Mouse (Mus musculus) midbrain, embryonic 13.5 days (tissue): ENCODE measurements at regions not wholly inside any gene's neighbourhood (a gene's known extent, or its start where the extent isn't known, plus 50 kb on each side); places are given as distances from the start of the nearest gene placed in this dataset.

ENCODE experiments used
- ATAC-seq: fragments of 200-750 bp; cut with Nextera tagmentation; 2 replicates; pipeline ENCODE4 v1.8.0; 2017; ENCODE audit warnings: mild to moderate bottlenecking, moderate TSS enrichment, moderate library complexity
- H3K27ac ChIP-seq: fragments of 300-500 bp; sonication (generic); 2 replicates; pipeline ENCODE4 v1.5.1; 2015; ENCODE audit warnings: inconsistent platforms, mild to moderate bottlenecking, moderate library complexity
- H3K27me3 ChIP-seq: fragments of 300-500 bp; sonication (generic); 2 replicates; pipeline ENCODE4 v1.6.1; 2015; ENCODE audit warnings: mild to moderate bottlenecking, inconsistent platforms
- H3K36me3 ChIP-seq: fragments of 300-500 bp; sonication (generic); 2 replicates; pipeline ENCODE4 v1.6.1; 2015; ENCODE audit warnings: mild to moderate bottlenecking, inconsistent platforms
- H3K4me1 ChIP-seq: fragments of 300-500 bp; sonication (generic); replicated peaks from 2 replicates; pipeline ENCODE4 v1.6.1; 2015; ENCODE audit warnings: inconsistent platforms
- H3K4me2 ChIP-seq: fragments of 300-500 bp; sonication (generic); replicated peaks from 2 replicates; pipeline ENCODE4 v1.6.1; 2015; ENCODE audit warnings: moderate library complexity, mild to moderate bottlenecking, inconsistent platforms
- H3K4me3 ChIP-seq: fragments of 300-500 bp; sonication (generic); replicated peaks from 2 replicates; pipeline ENCODE4 v1.5.1; 2015; ENCODE audit warnings: mild to moderate bottlenecking, inconsistent platforms
- H3K9ac ChIP-seq: fragments of 300-500 bp; sonication (generic); replicated peaks from 2 replicates; pipeline ENCODE4 v1.6.1; 2015; ENCODE audit warnings: mild to moderate bottlenecking, inconsistent platforms
- H3K9me3 ChIP-seq: fragments of 300-500 bp; sonication (generic); 2 replicates; pipeline ENCODE4 v1.6.1; 2016; ENCODE audit warnings: mild to moderate bottlenecking, inconsistent platforms
- WGBS: fragments of 180-500 bp; shearing (Covaris S2); methylation state at CpG from one replicate; pipeline ENCODE4 v1.1.7; 2015; 5-methylcytosine and 5-hydroxymethylcytosine counted together

GRCm38 (mm10) chr4:54704696-54705095, 240.2 kb upstream of the Zfp462 start:
- no peaks in the 10 kb centered on the region for H3K27me3 ChIP-seq
- no peak overlapping the region for H3K27ac ChIP-seq
- no peak for ATAC-seq
- H3K36me3 ChIP-seq: no peaks in the 10 kb centered on the region
- no peak overlapping the region for H3K4me2 ChIP-seq
- WGBS: 85% methylated on average over 5 of the region's 5 CpGs
- no peaks in the 10 kb centered on the region for H3K9me3 ChIP-seq
- no peak overlapping the region for H3K9ac ChIP-seq
- no peak overlapping the region for H3K4me3 ChIP-seq
- H3K4me1 ChIP-seq: no peaks in the 10 kb centered on the region

GRCm38 (mm10) chr4:54709751-54710150, 235.1 kb upstream of the Zfp462 start:
- no peak for ATAC-seq
- no peaks in the 10 kb centered on the region for H3K27me3 ChIP-seq
- H3K9ac ChIP-seq: no peak overlapping the region
- no peaks in the 10 kb centered on the region for H3K4me1 ChIP-seq
- no peak overlapping the region for H3K27ac ChIP-seq
- H3K36me3 ChIP-seq: no peaks in the 10 kb centered on the region
- H3K4me3 ChIP-seq: no peak overlapping the region
- H3K4me2 ChIP-seq: no peak overlapping the region
- no peaks in the 10 kb centered on the region for H3K9me3 ChIP-seq

GRCm38 (mm10) chr4:54712929-54713328, 231.9 kb upstream of the Zfp462 start:
- no peak overlapping the region for H3K4me2 ChIP-seq
- H3K27ac ChIP-seq: no peak overlapping the region
- no peak for ATAC-seq
- H3K4me1 ChIP-seq: no peaks in the 10 kb centered on the region
- H3K9ac ChIP-seq: no peak overlapping the region
- H3K4me3 ChIP-seq: no peak overlapping the region
- no peaks in the 10 kb centered on the region for H3K36me3 ChIP-seq
- H3K9me3 ChIP-seq: no peaks in the 10 kb centered on the region
- no peaks in the 10 kb centered on the region for H3K27me3 ChIP-seq
- 86% methylated on average over 3 of the region's 3 CpGs for WGBS

DNA sequence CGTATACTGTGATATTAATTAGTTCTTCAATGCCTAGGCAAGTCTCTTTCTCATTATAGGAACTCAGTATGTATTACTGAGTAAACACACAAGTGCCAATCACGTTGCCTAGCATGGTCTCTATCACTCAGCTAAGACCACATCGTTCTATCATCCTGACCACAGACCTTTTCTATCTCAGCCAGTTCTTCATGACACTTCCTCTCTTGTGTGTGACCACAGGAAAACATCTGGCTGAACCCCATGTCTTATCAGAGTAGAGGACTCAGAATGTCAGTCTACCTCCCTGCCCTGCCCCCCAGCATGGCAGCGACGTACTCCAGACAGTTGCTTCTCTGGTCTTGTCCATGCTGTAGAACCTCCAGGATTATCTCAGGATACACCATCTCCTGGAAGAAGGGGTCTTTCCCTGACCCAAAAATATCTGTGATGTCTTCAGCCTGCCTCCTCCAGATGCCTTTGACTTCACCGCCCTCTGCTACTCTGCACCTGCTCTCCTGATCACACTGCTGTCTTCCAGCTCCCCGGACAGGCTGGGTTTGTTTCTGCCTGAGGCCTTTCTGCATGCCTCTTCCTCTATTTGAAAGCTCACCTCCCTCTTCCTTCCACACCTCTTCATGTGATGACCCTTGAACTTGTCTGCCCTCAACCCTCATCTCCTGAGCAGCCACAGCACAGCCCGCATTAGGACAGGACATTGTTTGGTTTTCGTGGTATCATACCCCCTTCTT, 230.1 kb upstream of the Zfp462 start:
- Histone ChIP-seq H3K27ac (no peak overlapping the region), H3K4me1 (no peaks in the 10 kb centered on the region), H3K9me3 (no peaks in the 10 kb centered on the region), H3K4me2 (no peak overlapping the region), H3K9ac (no peak overlapping the region), H3K36me3 (no peaks in the 10 kb centered on the region), H3K4me3 (no peak overlapping the region), H3K27me3 (no peaks in the 10 kb centered on the region)
- no peak for ATAC-seq
- whole genome bisulfite sequencing: 88% methylated on average over 9 of the region's 9 CpGs

DNA sequence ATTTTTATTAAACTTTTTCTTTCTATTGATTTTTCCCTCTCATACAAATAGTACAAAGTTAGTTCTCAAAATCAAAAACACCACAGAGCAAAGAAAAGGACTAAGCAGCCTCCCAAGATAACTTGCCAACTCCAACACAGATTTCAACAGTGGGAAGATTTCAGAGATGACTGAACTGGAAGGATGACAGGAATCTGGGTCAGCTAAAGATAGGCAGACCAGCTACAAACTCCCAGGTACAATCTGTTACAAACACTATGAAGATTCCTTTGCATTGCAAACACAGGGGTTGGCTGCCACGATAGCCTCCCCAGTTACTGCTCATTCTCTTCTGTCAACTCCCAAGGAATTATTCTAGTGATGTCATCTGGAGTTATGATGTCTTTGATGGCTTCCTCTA, 226.8 kb upstream of the Zfp462 start:
- WGBS: 86% methylated on average over 1 of the region's 1 CpGs

GRCm38 (mm10) chr4:54739001-54739400, 205.8 kb upstream of the Zfp462 start:
- Histone ChIP-seq H3K27ac (no peak overlapping the region), H3K4me3 (no peak overlapping the region), H3K36me3 (no peaks in the 10 kb centered on the region), H3K4me2 (no peak overlapping the region), H3K27me3 (no peaks in the 10 kb centered on the region), H3K4me1 (no peaks in the 10 kb centered on the region), H3K9me3 (no peaks in the 10 kb centered on the region), H3K9ac (no peak overlapping the region)
- WGBS: 87% methylated on average over 5 of the region's 5 CpGs
- ATAC-seq: no peak

More for the DNA sequence above, 226.8 kb upstream of the Zfp462 start:
- H3K27ac ChIP-seq: no peak overlapping the region
- H3K27me3 ChIP-seq: no peaks in the 10 kb centered on the region
- no peak overlapping the region for H3K4me3 ChIP-seq
- no peaks in the 10 kb centered on the region for H3K9me3 ChIP-seq
- ATAC-seq: no peak
- H3K4me1 ChIP-seq: no peaks in the 10 kb centered on the region
- H3K36me3 ChIP-seq: no peaks in the 10 kb centered on the region
- H3K4me2 ChIP-seq: no peak overlapping the region
- no peak overlapping the region for H3K9ac ChIP-seq

- H3K4me3 ChIP-seq: no peak overlapping the region
- WGBS: 89% methylated on average over 2 of the region's 2 CpGs
- H3K9me3 ChIP-seq: 0 out of 2 replicates have a peak, but pooled peaks cover 4% of the 10 kb centered on the region
- H3K27ac ChIP-seq: no peak overlapping the region
- no peaks in the 10 kb centered on the region for H3K36me3 ChIP-seq
- H3K27me3 ChIP-seq: no peaks in the 10 kb centered on the region
- no peak for ATAC-seq
- H3K4me2 ChIP-seq: no peak overlapping the region
- H3K4me1 ChIP-seq: no peaks in the 10 kb centered on the region
- no peak overlapping the region for H3K9ac ChIP-seq
Observed at GRCm38 (mm10) chr4:54751458-54751857, 193.4 kb upstream of the Zfp462 start.

DNA sequence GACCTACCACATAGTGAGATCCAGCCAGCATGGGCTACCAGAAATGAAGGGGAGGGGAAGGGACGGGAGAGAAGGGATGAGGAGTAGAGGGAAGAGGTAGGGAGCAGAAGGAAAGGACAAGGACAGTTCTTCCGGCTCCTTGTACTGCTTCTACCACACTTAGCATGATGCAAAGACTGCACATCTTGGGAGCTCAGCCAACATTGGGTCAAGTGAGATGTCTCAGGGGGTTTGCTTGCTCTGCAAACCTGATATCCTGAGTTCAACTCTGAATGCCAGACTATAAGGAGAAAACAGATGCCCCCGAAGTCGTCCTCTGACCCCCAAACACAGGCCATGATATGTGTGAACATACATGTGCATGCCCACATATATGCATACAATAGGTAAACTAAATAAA, 188.4 kb upstream of the Zfp462 start:
- Histone ChIP-seq H3K9ac (no peak overlapping the region), H3K27ac (no peak overlapping the region), H3K27me3 (no peaks in the 10 kb centered on the region), H3K4me1 (peaks cover 13% of the 10 kb centered on the region), H3K9me3 (no peaks in the 10 kb centered on the region), H3K36me3 (no peaks in the 10 kb centered on the region), H3K4me3 (no peak overlapping the region), H3K4me2 (no peak overlapping the region)
- ATAC-seq: no peak
- WGBS: 90% methylated on average over 4 of the region's 4 CpGs

GRCm38 (mm10) chr4:54757715-54758500, 186.9 kb upstream of the Zfp462 start:
- H3K4me1 ChIP-seq: peaks cover 13% of the 10 kb centered on the region
- no peak overlapping the region for H3K9ac ChIP-seq
- no peaks in the 10 kb centered on the region for H3K27me3 ChIP-seq
- no peak overlapping the region for H3K4me3 ChIP-seq
- H3K27ac ChIP-seq: peak overlapping the region; percentile 32; the same call in 1 of the 2 replicates
- peak; percentile 90 for ATAC-seq
- H3K36me3 ChIP-seq: no peaks in the 10 kb centered on the region
- WGBS: 54% methylated on average over 19 of the region's 19 CpGs
- peak overlapping the region; percentile 16; the same call in 1 of the 2 replicates for H3K4me2 ChIP-seq
- H3K9me3 ChIP-seq: no peaks in the 10 kb centered on the region

GRCm38 (mm10) chr4:54758501-54758829, 186.4 kb upstream of the Zfp462 start:
- no peaks in the 10 kb centered on the region for H3K36me3 ChIP-seq
- 57% methylated on average over 8 of the region's 8 CpGs for WGBS
- peak overlapping the region; percentile 16; the same call in 1 of the 2 replicates for H3K4me2 ChIP-seq
- 0 out of 2 replicates have a peak overlapping the region, but pooled peaks have one; percentile 32 for H3K27ac ChIP-seq
- no peak overlapping the region for H3K4me3 ChIP-seq
- no peak overlapping the region for H3K9ac ChIP-seq
- H3K4me1 ChIP-seq: peaks cover 13% of the 10 kb centered on the region
- H3K9me3 ChIP-seq: no peaks in the 10 kb centered on the region
- no peaks in the 10 kb centered on the region for H3K27me3 ChIP-seq
- 0 out of 2 replicates have a peak, but pooled peaks have one; percentile 20 for ATAC-seq

- Histone ChIP-seq H3K9me3 (no peaks in the 10 kb centered on the region), H3K9ac (no peak overlapping the region), H3K36me3 (no peaks in the 10 kb centered on the region), H3K27ac (no peak overlapping the region), H3K4me2 (no peak overlapping the region), H3K4me3 (no peak overlapping the region), H3K27me3 (no peaks in the 10 kb centered on the region), H3K4me1 (peaks cover 13% of the 10 kb centered on the region)
- 79% methylated on average over 5 of the region's 5 CpGs for WGBS
- ATAC-seq: no peak
Observed at GRCm38 (mm10) chr4:54761257-54761656, 183.6 kb upstream of the Zfp462 start.

GRCm38 (mm10) chr4:54765045-54765444, 179.8 kb upstream of the Zfp462 start:
- WGBS: 63% methylated on average over 1 of the region's 1 CpGs
- Histone ChIP-seq H3K4me1 (peaks cover 4% of the 10 kb centered on the region; the same call in 1 of the 2 replicates), H3K36me3 (no peaks in the 10 kb centered on the region), H3K4me3 (no peak overlapping the region), H3K9ac (no peak overlapping the region), H3K27me3 (no peaks in the 10 kb centered on the region), H3K9me3 (no peaks in the 10 kb centered on the region), H3K27ac (no peak overlapping the region), H3K4me2 (no peak overlapping the region)
- ATAC-seq: no peak
